Mouse (Mus musculus) splenic B cell, adult 2 months (primary cell): ENCODE data around the gene Ppp1r9a.

Experiments used
- DNase-seq: peaks from one replicate; pipeline ENCODE4 v3.0.0-alpha.2; 2011; ENCODE audit warnings: low read depth, low spot score
- H3K27me3 ChIP-seq: 2 replicates; pipeline ENCODE4 v1.6.1; 2012; ENCODE audit warnings: mild to moderate bottlenecking, low read length, moderate library complexity, mixed read lengths; ENCODE audit not compliant: control insufficient read depth, poor library complexity, insufficient read depth, severe bottlenecking
- H3K36me3 ChIP-seq: 2 replicates; pipeline ENCODE4 v1.6.1; 2012; ENCODE audit warnings: mild to moderate bottlenecking, low read length, moderate library complexity, mixed read lengths; ENCODE audit not compliant: control insufficient read depth, poor library complexity, insufficient read depth, severe bottlenecking

The Ppp1r9a gene

DNA sequence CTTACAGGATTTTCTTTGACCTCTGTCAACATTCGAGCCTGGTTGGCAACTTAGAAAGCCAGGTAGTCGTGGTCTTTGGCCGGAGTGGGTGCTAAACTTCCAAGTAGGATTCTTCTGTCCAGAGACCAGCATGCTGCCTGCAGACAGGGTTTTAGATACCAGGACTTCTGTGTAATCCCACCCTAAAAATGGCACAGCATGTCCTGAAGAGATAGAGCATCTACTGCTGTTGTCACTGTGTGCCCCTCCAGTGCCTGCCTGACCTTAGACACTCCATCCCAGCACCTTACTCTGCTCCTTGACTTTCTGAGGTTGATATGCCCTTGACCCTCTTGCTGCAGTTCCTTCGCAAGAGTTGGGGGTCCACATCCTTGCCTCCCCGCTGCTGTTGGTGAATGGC lies 127.2 kb downstream of the Ppp1r9a start:
- no peak for DNase-seq
- no peaks in the 10 kb centered on the region for H3K27me3 ChIP-seq
- H3K36me3 ChIP-seq: no peaks in the 10 kb centered on the region

GRCm38 (mm10) chr6:5032986-5033633 lies 130.4 kb downstream of the Ppp1r9a start:
- Histone ChIP-seq H3K27me3 (no peaks in the 10 kb centered on the region), H3K36me3 (no peaks in the 10 kb centered on the region)
- DNase-seq: no peak

DNA sequence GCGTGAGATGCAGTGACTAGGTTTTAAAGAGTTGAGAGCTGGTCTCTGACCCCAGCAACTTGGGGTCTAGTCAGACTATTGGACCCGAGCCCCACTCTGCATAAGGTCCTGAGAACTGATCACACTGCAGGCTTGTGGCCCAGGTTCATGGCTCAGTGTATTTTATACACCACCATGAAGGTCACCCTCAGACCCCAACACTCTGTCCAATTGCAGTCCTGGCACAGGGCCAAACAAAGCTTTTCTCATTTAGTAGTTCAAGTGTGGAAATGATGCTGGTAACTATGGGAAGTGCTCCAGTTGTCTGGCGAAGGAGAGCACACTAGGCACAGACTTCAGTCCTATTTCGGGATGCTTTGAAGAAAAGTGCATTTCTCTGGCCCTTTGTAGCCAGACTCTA lies 134.5 kb downstream of the Ppp1r9a start:
- H3K36me3 ChIP-seq: no peaks in the 10 kb centered on the region
- DNase-seq: no peak

GRCm38 (mm10) chr6:5038140-5038749 lies 135.5 kb downstream of the Ppp1r9a start:
- Histone ChIP-seq H3K36me3 (no peaks in the 10 kb centered on the region), H3K27me3 (no peaks in the 10 kb centered on the region)
- DNase-seq: no peak

More for the DNA sequence above, 134.5 kb downstream of the Ppp1r9a start:
- no peaks in the 10 kb centered on the region for H3K27me3 ChIP-seq

DNA sequence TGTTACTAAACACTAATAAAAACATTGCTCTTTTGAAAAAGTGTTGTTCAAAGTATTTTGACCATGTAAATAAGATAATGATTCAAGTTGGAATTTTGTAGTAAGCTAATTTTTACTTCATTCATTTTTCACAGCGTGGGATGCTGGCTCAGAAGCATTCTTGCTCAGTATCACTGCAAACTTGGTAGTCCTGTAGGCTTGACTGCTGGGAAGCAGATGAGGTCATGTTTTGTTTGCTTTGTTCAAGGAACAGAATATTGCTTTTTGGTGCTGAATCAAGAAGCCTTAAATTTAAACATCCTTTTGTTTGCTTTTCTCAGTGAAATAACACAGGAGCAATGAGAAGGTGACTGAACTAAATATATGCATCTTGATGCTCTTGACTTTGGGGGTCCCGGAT lies 136.6 kb downstream of the Ppp1r9a start:
- no peaks in the 10 kb centered on the region for H3K27me3 ChIP-seq
- no peak for DNase-seq
- H3K36me3 ChIP-seq: no peaks in the 10 kb centered on the region

DNA sequence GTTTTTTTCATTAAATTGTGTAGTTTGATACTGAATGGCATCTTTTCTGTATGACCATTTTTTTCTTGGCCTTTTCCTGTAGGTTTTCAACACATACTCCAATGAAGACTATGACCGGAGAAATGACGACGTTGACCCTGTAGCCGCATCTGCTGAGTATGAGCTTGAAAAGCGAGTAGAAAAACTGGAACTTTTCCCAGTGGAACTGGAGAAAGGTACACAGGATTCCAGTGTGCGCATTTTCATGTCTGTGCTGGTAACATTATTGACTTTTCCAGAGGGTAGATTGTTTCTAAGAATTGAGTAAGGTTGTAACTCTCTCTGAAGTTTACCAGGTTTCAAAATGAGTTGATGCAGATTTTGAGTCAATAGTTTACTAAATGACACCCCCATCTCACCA lies 143.1 kb downstream of the Ppp1r9a start:
- Histone ChIP-seq H3K36me3 (no peaks in the 10 kb centered on the region), H3K27me3 (no peaks in the 10 kb centered on the region)
- DNase-seq: no peak

DNA sequence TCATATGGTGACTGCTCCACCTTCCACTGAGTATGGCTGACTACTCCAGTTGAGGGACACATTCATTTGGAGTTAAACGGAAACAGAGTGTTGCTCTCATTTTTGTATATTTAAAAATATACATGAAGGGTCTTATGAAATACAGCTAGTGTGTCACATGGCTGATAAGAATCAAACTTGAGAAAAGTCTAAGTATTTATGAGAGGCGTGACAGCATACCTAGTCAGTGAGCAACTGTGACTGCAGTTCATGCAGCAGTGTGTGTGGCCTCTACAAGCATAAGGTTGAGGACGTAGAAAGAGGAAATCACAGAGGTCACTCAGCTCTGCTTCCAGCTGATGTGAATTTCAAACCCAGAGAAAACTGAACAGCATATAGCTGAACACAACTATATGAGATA lies 145.3 kb downstream of the Ppp1r9a start:
- DNase-seq: no peak
- Histone ChIP-seq H3K27me3 (no peaks in the 10 kb centered on the region), H3K36me3 (no peaks in the 10 kb centered on the region)

DNA sequence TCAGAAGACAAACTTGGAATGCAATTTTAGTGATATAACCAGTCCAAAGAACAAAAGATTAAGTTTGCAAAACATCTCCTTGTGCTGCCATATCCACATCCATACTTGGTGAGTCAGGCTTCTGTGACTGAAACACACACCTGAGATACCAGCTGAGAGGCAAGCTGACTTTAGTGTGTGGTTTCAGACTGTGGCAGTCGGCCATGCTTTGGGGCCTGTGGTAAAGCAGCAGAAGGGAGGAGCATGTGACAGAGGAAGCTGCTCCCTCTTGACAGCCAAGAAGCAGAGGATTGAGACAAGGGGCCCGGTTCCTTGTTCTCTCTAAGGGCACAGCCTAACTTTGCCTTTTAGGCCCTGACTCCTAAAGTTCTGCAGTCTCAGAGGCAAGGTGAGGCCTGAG lies 149.6 kb downstream of the Ppp1r9a start:
- Histone ChIP-seq H3K27me3 (no peaks in the 10 kb centered on the region), H3K36me3 (no peaks in the 10 kb centered on the region)
- DNase-seq: no peak

GRCm38 (mm10) chr6:5054446-5055095 lies 151.9 kb downstream of the Ppp1r9a start:
- DNase-seq: no peak
- no peaks in the 10 kb centered on the region for H3K27me3 ChIP-seq

GRCm38 (mm10) chr6:5074736-5075135 lies 172.0 kb downstream of the Ppp1r9a start:
- no peak for DNase-seq
- no peaks in the 10 kb centered on the region for H3K36me3 ChIP-seq

More at GRCm38 (mm10) chr6:5054446-5055095, 151.9 kb downstream of the Ppp1r9a start:
- no peaks in the 10 kb centered on the region for H3K36me3 ChIP-seq

DNA sequence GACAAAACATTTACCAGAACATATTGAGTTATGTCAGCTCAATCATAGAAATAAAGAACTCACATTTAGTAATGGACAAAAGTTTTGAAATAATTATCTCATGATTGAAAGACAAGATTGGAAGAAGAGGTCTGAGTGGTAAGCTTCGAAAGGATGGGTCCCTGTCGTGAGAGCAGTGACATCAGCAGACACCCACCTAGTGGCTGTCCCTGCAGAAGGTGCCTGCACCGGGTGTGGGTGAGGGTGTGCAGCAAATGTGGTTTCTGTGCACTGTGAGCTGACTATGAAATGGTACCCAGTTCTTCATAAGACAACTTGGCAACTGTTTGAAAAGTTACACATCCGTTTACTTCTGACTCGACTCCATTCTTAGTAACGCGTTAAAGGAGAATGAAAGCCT lies 173.0 kb downstream of the Ppp1r9a start:
- Histone ChIP-seq H3K36me3 (no peaks in the 10 kb centered on the region), H3K27me3 (no peaks in the 10 kb centered on the region)
- DNase-seq: no peak

More at GRCm38 (mm10) chr6:5074736-5075135, 172.0 kb downstream of the Ppp1r9a start:
- no peaks in the 10 kb centered on the region for H3K27me3 ChIP-seq

GRCm38 (mm10) chr6:5078009-5078408 lies 175.3 kb downstream of the Ppp1r9a start:
- Histone ChIP-seq H3K36me3 (no peaks in the 10 kb centered on the region), H3K27me3 (no peaks in the 10 kb centered on the region)
- no peak for DNase-seq

DNA sequence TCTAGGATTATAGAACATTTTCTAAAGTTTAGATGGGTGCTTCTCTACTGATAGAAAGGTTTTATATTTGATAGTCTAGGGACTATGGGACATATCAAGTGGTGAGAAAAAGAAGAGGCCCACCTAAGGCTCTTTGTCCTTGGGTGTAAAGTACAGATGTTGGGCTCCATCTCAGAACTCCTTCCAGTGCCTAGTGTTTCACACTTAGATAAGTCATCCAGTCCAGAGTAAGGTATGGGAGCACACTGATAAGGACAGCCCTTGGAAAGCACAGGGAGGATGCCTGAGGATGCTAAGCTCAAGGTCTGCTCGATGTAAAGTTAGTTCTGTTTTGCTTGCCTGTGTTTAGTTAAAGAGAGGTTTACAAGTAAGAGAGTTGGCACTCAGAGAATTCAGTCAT lies 176.4 kb downstream of the Ppp1r9a start:
- H3K27me3 ChIP-seq: no peaks in the 10 kb centered on the region
- no peak for DNase-seq
- no peaks in the 10 kb centered on the region for H3K36me3 ChIP-seq

- H3K36me3 ChIP-seq: no peaks in the 10 kb centered on the region
- no peaks in the 10 kb centered on the region for H3K27me3 ChIP-seq
- no peak for DNase-seq
Observed at GRCm38 (mm10) chr6:5080094-5080493, 177.4 kb downstream of the Ppp1r9a start.

- H3K27me3 ChIP-seq: no peaks in the 10 kb centered on the region
- no peaks in the 10 kb centered on the region for H3K36me3 ChIP-seq
- no peak for DNase-seq
Observed at GRCm38 (mm10) chr6:5080496-5080895, 177.8 kb downstream of the Ppp1r9a start.
